Mouse (Mus musculus): ENCODE data around the gene Gan. TPM values are rescaled to one million over a fixed set of nuclear protein-coding genes. Genes with fewer than 3 reads are reported as not detected.

Gan gene
- 2.9 and 3.2 TPM in 2 replicates for total RNA-seq (2012; rRNA removed)
- 1.5 and 1.7 TPM in 2 replicates for total RNA-seq (2014; rRNA removed)
- 2.5 and 2.8 TPM in 2 replicates for polyA plus RNA-seq (2012; ENCODE audit: insufficient read length, low read depth)

DNA sequence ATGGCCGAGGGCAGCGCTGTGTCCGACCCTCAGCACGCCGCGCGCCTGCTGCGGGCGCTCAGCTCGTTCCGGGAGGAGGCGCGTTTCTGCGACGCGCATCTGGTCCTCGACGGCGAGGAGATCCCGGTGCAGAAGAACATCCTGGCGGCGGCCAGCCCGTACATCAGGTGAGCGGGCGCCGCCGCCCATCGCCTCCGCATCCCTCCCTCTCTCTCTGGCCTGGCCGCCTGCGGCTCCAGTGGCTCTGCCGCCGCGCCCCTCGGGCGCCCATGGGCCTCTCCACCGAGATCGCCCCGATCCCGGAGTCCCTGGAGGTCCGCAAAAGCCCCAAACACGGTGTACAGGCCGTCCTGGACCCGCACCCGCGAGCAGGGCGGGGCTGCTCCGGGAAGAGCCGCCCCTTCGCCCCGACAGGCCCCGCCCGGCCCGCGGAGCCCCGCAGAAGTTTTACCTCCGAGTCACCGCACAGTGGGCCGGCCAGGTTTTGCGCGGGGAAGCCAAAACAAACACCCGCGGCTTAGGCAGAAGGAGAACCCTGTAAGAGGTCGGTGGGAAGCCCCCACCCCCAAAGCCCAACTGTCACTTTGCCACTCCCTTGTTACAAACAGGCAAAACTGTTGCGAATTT lies at the start of gene Gan:
Gan (plus strand) TSS at position 1 of the 627 bp plus-strand sequence.
- H3K9ac ChIP-seq (ENCODE audit: insufficient read depth, low read depth), result peak within 1 kb of the TSS; percentile 88
- peak within 1 kb of the TSS; percentile 80 for H3K4me2 ChIP-seq (ENCODE audit: insufficient read depth, low read depth, poor library complexity, severe bottlenecking)
- peak within 1 kb of the TSS; percentile 82 to 99 (median 94) for H3K4me3 ChIP-seq (replicated peaks in 1 of 3; ENCODE audit: low read depth in 2 of 3, low read length in 2 of 3, poor library complexity in 1 of 3)
- dilution Hi-C loops (cut with MboI; ENCODE audit: extremely low pct_ligation_motif_present, extremely low pct_unique_long_range_greater_than_20kb, low sequenced_read_pairs), result no loop called here
- no peak for DNase-seq (ENCODE audit: extremely low read depth)
- H3K27me3 ChIP-seq (replicated peaks), result no peaks in the 10 kb centered on the region
- peaks cover 5 to 31% of the 10 kb centered on the region in 2 experiments for H3K4me1 ChIP-seq (ENCODE audit: control insufficient read depth in 1 of 2, insufficient read depth in 2 of 2)
- H3K9me3 ChIP-seq (replicated peaks; ENCODE audit: low read length), result no peaks in the 10 kb centered on the region
- no peak within 1 kb of the TSS for H3K27ac ChIP-seq (ENCODE audit: insufficient read depth, low read depth)
- H3K36me3 ChIP-seq (replicated peaks in 1 of 2; ENCODE audit: control insufficient read depth in 1 of 2, insufficient read depth in 1 of 2, low read length in 1 of 2), result peaks cover 0 to 6% of the 10 kb centered on the region in 2 experiments
- H3K79me2 ChIP-seq (replicated peaks; ENCODE audit: control insufficient read depth, extremely low read depth, insufficient read depth, poor library complexity, severe bottlenecking), result no peaks in the 10 kb centered on the region
- in situ Hi-C loops (cut with MboI; ENCODE audit: low pct_ligation_motif_present, low pct_unique_long_range_greater_than_20kb, low sequenced_read_pairs), result loop anchor here (5.0 kb wide), 1 partner anchor 36 kb away; no protein-coding TSS in a partner anchor
- TF ChIP-seq NELFE (IDR thresholded peaks at IDR 0.05; ENCODE audit: low read depth, low read length), result no peak
- 0 out of 2 replicates have a peak, but pooled peaks have one; percentile 21 for TF ChIP-seq MXI1 (IDR thresholded peaks at IDR 0.05; ENCODE audit: low read depth, low read length)
- TF ChIP-seq TCF12 (IDR thresholded peaks at IDR 0.05; ENCODE audit: low read depth, low read length), result no peak
- no peak for TF ChIP-seq ELF1 (IDR thresholded peaks at IDR 0.05; ENCODE audit: low read depth, low read length)
- TF ChIP-seq ETS1 (conservative IDR thresholded peaks at IDR 0.05; ENCODE audit: low read depth, low read length), result no peak
- TF ChIP-seq SIN3A (IDR thresholded peaks at IDR 0.05; ENCODE audit: low read length), result no peak
- TF ChIP-seq NRF1 (IDR thresholded peaks at IDR 0.05; ENCODE audit: low read depth, low read length), result no peak
- TF ChIP-seq JUND (conservative IDR thresholded peaks at IDR 0.05; ENCODE audit: low read depth, low read length), result no peak
- no peak for TF ChIP-seq PAX5 (IDR thresholded peaks at IDR 0.05; ENCODE audit: low read length)
- peak; percentile 1; the same call in 1 of the 2 replicates for TF ChIP-seq MAX (IDR thresholded peaks at IDR 0.05; ENCODE audit: low read length)
- TF ChIP-seq SMC3 (IDR thresholded peaks at IDR 0.05; ENCODE audit: low read depth, low read length), result no peak
- TF ChIP-seq KAT2A (IDR thresholded peaks at IDR 0.05; ENCODE audit: insufficient replicate concordance, low read length), result 0 out of 2 replicates have a peak, but pooled peaks have one; percentile 3

DNA sequence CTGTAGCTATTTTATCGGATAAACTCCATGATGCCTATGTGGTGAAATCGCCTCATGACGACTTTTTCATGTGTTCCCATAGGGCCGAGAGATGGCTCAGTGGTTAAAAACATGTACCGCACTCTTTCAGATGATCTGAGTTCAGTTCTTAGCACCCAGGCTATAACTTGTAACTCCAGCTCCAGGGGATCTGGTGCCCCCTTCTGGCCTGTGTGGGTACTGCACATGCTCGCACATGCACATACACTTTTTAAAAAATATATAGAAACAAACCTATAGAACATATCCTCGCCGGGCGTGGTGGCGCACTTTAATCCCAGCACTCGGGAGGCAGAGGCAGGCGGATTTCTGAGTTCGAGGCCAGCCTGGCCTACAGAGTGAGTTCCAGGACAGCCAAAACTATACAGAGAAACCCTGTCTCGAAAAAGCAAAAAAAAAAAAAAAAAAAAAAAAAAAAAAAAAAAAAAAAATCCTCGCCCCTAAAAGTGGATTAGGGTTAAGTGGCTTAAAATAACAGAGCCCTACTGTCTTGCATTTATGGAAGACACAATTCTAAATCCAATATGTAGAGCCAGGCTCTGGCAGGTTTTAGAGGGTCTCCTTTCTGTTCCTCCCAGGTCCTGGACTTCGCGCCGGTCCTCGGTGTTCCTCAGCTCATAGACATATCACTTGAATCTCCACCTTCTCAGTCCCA lies 48.8 kb upstream of the Gan start:
- no peak for DNase-seq (ENCODE audit: extremely low read depth)
- H3K27me3 ChIP-seq (replicated peaks), result no peaks in the 10 kb centered on the region
- H3K4me2 ChIP-seq (ENCODE audit: insufficient read depth, low read depth, poor library complexity, severe bottlenecking), result no peak overlapping the region
- H3K4me1 ChIP-seq (ENCODE audit: control insufficient read depth in 1 of 2, insufficient read depth in 2 of 2), result peaks cover 2 to 3% of the 10 kb centered on the region in 2 experiments; a peak in 2 of 4 replicates
- no peak overlapping the region for H3K4me3 ChIP-seq (replicated peaks in 1 of 3; ENCODE audit: low read depth in 2 of 3, low read length in 2 of 3, poor library complexity in 1 of 3)
- in situ Hi-C loops (cut with MboI; ENCODE audit: low pct_ligation_motif_present, low pct_unique_long_range_greater_than_20kb, low sequenced_read_pairs) (no loop called here), dilution Hi-C loops (cut with MboI; ENCODE audit: extremely low pct_ligation_motif_present, extremely low pct_unique_long_range_greater_than_20kb, low sequenced_read_pairs) (no loop called here)
- H3K27ac ChIP-seq (ENCODE audit: insufficient read depth, low read depth), result no peak overlapping the region
- peaks cover 6% of the 10 kb centered on the region for H3K9me3 ChIP-seq (replicated peaks; ENCODE audit: low read length)
- H3K79me2 ChIP-seq (replicated peaks; ENCODE audit: control insufficient read depth, extremely low read depth, insufficient read depth, poor library complexity, severe bottlenecking), result no peaks in the 10 kb centered on the region
- H3K9ac ChIP-seq (ENCODE audit: insufficient read depth, low read depth), result no peak overlapping the region
- TF ChIP-seq ZKSCAN1 (IDR thresholded peaks at IDR 0.05; ENCODE audit: borderline replicate concordance, low read depth, low read length) (no peak), MAFK (IDR thresholded peaks at IDR 0.05; ENCODE audit: insufficient replicate concordance, low read length) (no peak), ZMIZ1 (IDR thresholded peaks at IDR 0.05; ENCODE audit: low read depth, low read length) (no peak), CTCF (conservative IDR thresholded peaks at IDR 0.05 in 1 of 2, IDR thresholded peaks at IDR 0.05 in 1 of 2; ENCODE audit: low read depth in 2 of 2, low read length in 2 of 2) (peak; percentile 18 to 43; a peak in 3 of 4 replicates), EP300 (IDR thresholded peaks at IDR 0.05; ENCODE audit: low read length) (no peak), ETS1 (conservative IDR thresholded peaks at IDR 0.05; ENCODE audit: low read depth, low read length) (no peak), TBP (conservative IDR thresholded peaks at IDR 0.05; ENCODE audit: low read depth, low read length) (no peak)
- no peaks in the 10 kb centered on the region for H3K36me3 ChIP-seq (replicated peaks in 1 of 2; ENCODE audit: control insufficient read depth in 1 of 2, insufficient read depth in 1 of 2, low read length in 1 of 2)

Data from CH12.LX (cell line).